Mouse (Mus musculus) heart, embryonic 12.5 days (tissue): ENCODE measurements around the gene 2010111I01Rik. TPM values are rescaled to one million over a fixed set of nuclear protein-coding genes. Genes with fewer than 3 reads are reported as not detected.
"Not testable (repeated sequence)": the region's sequence is repeated elsewhere in the genome, so short reads cannot be mapped to it uniquely, and the experiment has no call there.

Experiments used
- ATAC-seq: fragments of 200-750 bp; cut with Nextera tagmentation; 2 replicates; pipeline ENCODE4 v1.8.0; 2017; ENCODE audit warnings: moderate TSS enrichment, moderate library complexity; ENCODE audit not compliant: insufficient number of reproducible peaks, low FRiP score
- H3K27ac ChIP-seq: fragments of 300-500 bp; sonication (generic); 2 replicates; pipeline ENCODE4 v1.5.1; 2016; ENCODE audit warnings: mild to moderate bottlenecking, moderate library complexity; ENCODE audit not compliant: poor library complexity, severe bottlenecking
- H3K27me3 ChIP-seq: fragments of 300-500 bp; sonication (generic); replicated peaks from 2 replicates; pipeline ENCODE4 v1.6.1; 2016; ENCODE audit warnings: mild to moderate bottlenecking, moderate library complexity
- H3K36me3 ChIP-seq: fragments of 300-500 bp; sonication (generic); 2 replicates; pipeline ENCODE4 v1.6.1; 2016; ENCODE audit warnings: mild to moderate bottlenecking, moderate library complexity
- H3K4me1 ChIP-seq: fragments of 300-500 bp; sonication (generic); replicated peaks from 2 replicates; pipeline ENCODE4 v1.6.1; 2016; ENCODE audit warnings: mild to moderate bottlenecking
- H3K4me2 ChIP-seq: fragments of 300-500 bp; sonication (generic); 2 replicates; pipeline ENCODE4 v1.6.1; 2016; ENCODE audit warnings: mild to moderate bottlenecking, moderate library complexity
- H3K4me3 ChIP-seq: fragments of 300-500 bp; sonication (generic); 2 replicates; pipeline ENCODE4 v1.5.1; 2016; ENCODE audit warnings: mild to moderate bottlenecking
- H3K9ac ChIP-seq: fragments of 300-500 bp; sonication (generic); 2 replicates; pipeline ENCODE4 v1.6.1; 2016; ENCODE audit warnings: mild to moderate bottlenecking, moderate library complexity
- H3K9me3 ChIP-seq: fragments of 300-500 bp; sonication (generic); replicated peaks from 2 replicates; pipeline ENCODE4 v1.6.1; 2016; ENCODE audit warnings: mild to moderate bottlenecking, moderate library complexity
- WGBS: fragments of 180-500 bp; shearing (Covaris S2); methylation state at CpG from one replicate; pipeline ENCODE4 v1.1.7; 2016; 5-methylcytosine and 5-hydroxymethylcytosine counted together
- polyA plus RNA-seq: library from polyadenylated mRNA; unstranded; fragments of >200 nt; fragmentation: Nextera tagmentation; extraction: Ambion mirVana; gene quantifications from 2 replicates; pipeline ENCODE4 v1.2.1, GENCODE M21; 2016

Gene 2010111I01Rik
- polyA plus RNA-seq, 1 experiment from 2014 or later: 53.5 TPM

DNA sequence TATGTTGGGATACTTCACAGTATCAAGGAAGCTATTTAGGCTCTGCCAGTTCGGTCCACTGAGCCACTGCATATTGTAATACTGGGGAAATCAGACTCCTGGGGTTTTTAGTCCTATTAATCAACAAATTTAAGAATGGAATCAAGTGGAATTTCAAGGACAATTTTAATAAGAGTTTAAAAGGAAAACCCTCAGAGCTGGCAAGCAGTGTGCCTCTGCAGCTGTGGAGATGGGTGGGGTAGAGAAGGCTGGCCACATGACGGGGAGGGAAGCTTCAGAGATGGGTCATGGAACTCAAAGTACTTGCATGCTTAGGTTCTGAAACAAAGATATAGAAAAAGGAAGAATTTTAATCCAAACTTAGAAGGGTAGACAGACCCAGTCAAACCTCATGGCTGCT is 116.1 kb downstream of the 2010111I01Rik start:
- no peak for ATAC-seq
- WGBS: 91% methylated on average over 2 of the region's 2 CpGs
- H3K4me1 ChIP-seq: 0 out of 2 replicates have a peak, but pooled peaks cover 2% of the 10 kb centered on the region

DNA sequence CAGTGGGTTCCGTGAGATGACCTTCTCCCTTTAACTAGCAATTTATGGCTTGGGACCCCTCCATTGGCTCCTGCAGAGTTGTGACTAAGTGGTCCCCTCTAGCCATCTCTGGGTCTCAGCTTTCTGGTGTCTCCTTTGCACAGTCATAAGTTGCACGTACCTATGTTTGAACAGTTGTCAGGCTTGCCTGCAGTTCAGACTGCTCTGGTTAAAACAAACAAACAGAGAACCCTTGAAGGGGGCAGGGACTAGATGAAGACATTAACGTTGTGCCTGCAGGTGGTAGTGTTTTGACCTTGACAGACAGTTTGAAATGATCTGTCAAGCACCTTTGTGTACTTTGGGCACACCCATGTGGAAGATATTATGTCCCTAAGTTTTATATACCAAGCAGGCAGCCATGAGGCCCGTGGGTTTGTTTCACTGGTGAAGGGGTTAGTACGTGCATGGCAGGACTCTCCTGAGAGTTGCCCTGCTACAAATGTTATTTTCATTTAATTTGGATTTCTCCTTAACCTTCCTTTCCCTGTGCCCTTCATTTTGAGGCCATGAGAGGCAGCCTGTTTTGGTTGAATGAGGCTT is 118.0 kb downstream of the 2010111I01Rik start:
- WGBS: 71% methylated on average over 5 of the region's 5 CpGs
- Histone ChIP-seq H3K9ac (no peak overlapping the region), H3K4me1 (0 out of 2 replicates have a peak, but pooled peaks cover 2% of the 10 kb centered on the region), H3K9me3 (no peaks in the 10 kb centered on the region), H3K4me3 (no peak overlapping the region), H3K27ac (no peak overlapping the region), H3K36me3 (no peaks in the 10 kb centered on the region), H3K4me2 (no peak overlapping the region), H3K27me3 (no peaks in the 10 kb centered on the region)
- no peak for ATAC-seq

More for the DNA sequence above, 116.1 kb downstream of the 2010111I01Rik start:
- H3K27ac ChIP-seq: no peak overlapping the region
- no peak overlapping the region for H3K4me2 ChIP-seq
- no peaks in the 10 kb centered on the region for H3K27me3 ChIP-seq
- no peaks in the 10 kb centered on the region for H3K36me3 ChIP-seq
- H3K4me3 ChIP-seq: no peak overlapping the region
- no peak overlapping the region for H3K9ac ChIP-seq
- peaks cover 4% of the 10 kb centered on the region; the same call in 1 of the 2 replicates for H3K9me3 ChIP-seq

DNA sequence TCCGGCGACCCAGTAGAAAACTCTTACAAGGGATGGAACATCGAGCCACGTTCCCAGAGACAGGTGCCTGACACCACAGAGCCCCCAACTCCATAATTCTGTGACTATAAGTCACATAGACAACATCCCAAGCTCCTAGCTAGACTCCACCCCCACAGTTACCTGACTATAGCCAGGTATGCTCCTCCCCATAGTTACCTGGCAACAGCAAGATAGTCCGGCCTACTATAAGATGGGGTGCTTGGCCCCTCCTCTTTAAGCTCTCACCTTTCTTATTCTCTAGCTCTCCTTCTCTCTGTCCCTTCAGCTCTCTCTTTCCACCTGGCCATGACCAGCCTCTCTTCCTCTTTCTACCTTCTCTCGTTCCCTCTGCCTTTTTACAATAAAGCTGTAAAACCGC is 118.4 kb downstream of the 2010111I01Rik start:
- H3K4me2 ChIP-seq, H3K4me3 ChIP-seq, ATAC-seq, H3K27ac ChIP-seq, H3K4me1 ChIP-seq, H3K36me3 ChIP-seq, H3K27me3 ChIP-seq, H3K9me3 ChIP-seq, H3K9ac ChIP-seq: not testable (repeated sequence)
- WGBS: 81% methylated on average over 7 of the region's 7 CpGs

DNA sequence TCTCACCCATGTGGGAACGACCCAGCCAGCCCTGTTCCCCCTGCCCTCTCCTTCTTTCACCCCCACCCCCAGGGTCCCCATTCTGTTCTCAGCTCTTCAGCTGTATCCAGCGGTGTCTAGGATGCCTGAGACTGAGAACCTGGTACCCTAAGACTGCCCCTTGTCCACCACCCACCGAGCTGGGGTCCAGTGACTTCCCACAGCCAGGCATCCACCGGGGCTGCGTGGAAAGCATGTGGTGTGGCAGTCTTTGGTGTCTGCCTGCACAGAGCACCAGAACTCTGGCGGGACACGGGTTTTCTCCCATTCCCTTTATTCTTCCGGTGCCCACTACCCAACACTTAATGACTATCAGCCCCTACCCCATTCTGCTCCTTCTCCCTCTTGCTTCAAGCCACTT is 119.0 kb downstream of the 2010111I01Rik start:
- Histone ChIP-seq H3K4me1 (0 out of 2 replicates have a peak, but pooled peaks cover 2% of the 10 kb centered on the region), H3K27ac (no peak overlapping the region), H3K4me3 (no peak overlapping the region), H3K9ac (no peak overlapping the region), H3K27me3 (no peaks in the 10 kb centered on the region), H3K9me3 (no peaks in the 10 kb centered on the region), H3K4me2 (no peak overlapping the region), H3K36me3 (no peaks in the 10 kb centered on the region)
- WGBS: 73% methylated on average over 8 of the region's 8 CpGs
- ATAC-seq: no peak

DNA sequence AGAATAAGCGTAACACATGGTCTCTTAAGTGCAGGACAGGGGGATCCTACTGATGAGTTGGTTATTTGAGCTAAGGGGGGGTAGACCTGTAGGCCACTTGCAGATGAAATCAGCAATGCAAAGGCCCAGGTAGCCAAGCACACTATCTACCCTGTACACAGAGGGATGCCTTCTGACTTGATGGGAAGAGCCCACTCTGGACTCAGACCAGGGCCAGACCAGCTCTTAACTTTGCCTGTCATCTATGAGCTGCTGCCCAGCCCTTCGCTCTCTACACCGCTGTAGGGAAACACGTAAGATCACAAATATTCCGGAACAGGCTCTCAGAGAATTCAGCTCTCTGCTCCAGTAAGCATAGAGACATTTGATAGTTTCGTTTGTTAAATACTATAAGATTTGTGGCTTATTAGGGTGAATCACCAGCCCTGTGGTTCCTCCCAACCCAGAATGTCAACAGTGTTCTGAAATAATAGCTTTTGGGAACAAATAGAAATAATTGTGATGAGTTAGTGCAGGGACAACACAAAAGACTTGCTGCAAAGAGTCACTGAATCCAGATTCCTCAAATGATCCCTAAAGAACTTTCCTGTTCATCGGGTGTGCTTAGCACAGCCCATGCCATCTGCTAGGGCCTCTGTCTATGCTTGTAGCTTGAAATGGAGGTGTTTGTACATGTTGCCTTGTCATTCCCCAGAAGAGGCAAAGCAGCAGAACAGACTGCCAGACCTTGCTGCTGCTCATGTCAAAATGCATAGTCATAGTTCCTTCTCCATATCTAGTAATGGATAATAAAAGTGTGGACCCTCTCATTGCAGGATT is 123.4 kb downstream of the 2010111I01Rik start:
- no peak overlapping the region for H3K9ac ChIP-seq
- WGBS: 88% methylated on average over 7 of the region's 7 CpGs
- no peak overlapping the region for H3K27ac ChIP-seq
- no peak overlapping the region for H3K4me3 ChIP-seq
- H3K4me2 ChIP-seq: no peak overlapping the region
- ATAC-seq: no peak
- H3K4me1 ChIP-seq: no peaks in the 10 kb centered on the region
- no peaks in the 10 kb centered on the region for H3K9me3 ChIP-seq
- H3K36me3 ChIP-seq: no peaks in the 10 kb centered on the region
- H3K27me3 ChIP-seq: no peaks in the 10 kb centered on the region

DNA sequence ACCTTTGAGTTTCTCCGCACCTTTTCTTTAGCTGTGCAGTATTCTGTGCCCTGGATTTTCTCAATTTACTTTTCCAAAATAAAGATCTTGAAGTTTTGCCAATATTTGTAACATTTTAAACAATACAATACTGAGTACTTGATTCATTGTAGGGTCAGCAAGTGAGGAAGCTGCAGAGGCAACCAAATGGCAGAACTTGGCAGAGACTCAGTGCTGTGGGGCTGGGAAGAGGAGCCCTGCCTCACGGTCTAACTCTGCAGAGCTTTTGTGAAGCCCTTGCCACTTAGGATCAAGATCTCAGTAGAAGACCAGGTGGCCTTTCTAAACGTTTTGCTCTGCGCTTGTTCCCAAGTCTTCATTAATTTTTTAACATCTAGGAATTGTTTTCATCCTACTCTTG is 124.8 kb downstream of the 2010111I01Rik start:
- H3K27ac ChIP-seq: no peak overlapping the region
- H3K36me3 ChIP-seq: no peaks in the 10 kb centered on the region
- peaks cover 6% of the 10 kb centered on the region for H3K4me1 ChIP-seq
- H3K27me3 ChIP-seq: no peaks in the 10 kb centered on the region
- H3K9me3 ChIP-seq: no peaks in the 10 kb centered on the region
- no peak overlapping the region for H3K4me3 ChIP-seq
- no peak overlapping the region for H3K4me2 ChIP-seq
- no peak for ATAC-seq
- WGBS: 70% methylated on average over 4 of the region's 4 CpGs
- no peak overlapping the region for H3K9ac ChIP-seq

DNA sequence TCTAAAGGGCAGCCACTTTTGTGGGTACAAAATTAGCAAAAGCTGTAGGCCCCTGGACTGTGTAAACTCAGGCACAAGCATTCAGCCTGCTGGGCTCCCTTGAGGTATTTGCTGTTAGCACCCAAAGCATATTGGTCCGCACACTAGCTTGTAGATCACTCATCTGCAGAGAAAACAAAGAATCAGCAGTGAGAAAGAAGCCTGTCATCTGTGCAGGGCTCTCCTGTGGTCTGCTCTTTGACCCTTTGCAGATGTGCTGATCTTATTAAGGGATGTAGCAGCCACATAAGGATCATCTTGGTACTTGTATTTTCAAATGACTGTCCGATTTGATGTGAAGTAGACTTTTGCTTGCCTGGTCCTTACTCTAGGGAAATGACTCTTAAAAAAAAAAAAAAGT is 126.6 kb downstream of the 2010111I01Rik start:
- ATAC-seq: no peak
- H3K36me3 ChIP-seq: no peaks in the 10 kb centered on the region
- 81% methylated on average over 2 of the region's 2 CpGs for WGBS
- H3K27ac ChIP-seq: no peak overlapping the region
- no peak overlapping the region for H3K9ac ChIP-seq
- H3K4me3 ChIP-seq: no peak overlapping the region
- no peak overlapping the region for H3K4me2 ChIP-seq
- H3K4me1 ChIP-seq: peaks cover 20% of the 10 kb centered on the region
- no peaks in the 10 kb centered on the region for H3K9me3 ChIP-seq
- no peaks in the 10 kb centered on the region for H3K27me3 ChIP-seq

DNA sequence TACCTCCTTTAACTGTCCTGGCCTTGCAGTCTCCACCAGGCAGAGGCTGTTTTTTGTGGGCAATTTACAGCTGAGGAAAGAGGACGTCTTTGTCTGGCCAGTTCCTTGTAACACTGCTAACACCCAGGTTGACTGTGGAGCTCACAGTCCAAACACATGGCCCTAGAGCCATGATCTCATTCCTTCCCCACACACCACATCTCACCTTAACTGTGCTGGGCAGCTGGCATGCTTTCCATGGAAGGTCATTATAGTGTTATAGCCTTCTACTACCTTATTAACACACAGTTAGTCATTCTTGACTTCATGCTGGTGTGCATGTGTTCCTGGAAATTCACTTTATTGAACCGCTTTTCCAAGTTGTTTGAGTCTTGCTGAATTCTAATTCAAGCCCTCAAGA is 127.6 kb downstream of the 2010111I01Rik start:
- Histone ChIP-seq H3K9me3 (no peaks in the 10 kb centered on the region), H3K27me3 (no peaks in the 10 kb centered on the region), H3K9ac (no peak overlapping the region), H3K36me3 (no peaks in the 10 kb centered on the region), H3K27ac (no peak overlapping the region), H3K4me1 (peaks cover 29% of the 10 kb centered on the region), H3K4me2 (no peak overlapping the region), H3K4me3 (no peak overlapping the region)
- 69% methylated on average over 2 of the region's 2 CpGs for WGBS
- ATAC-seq: no peak

DNA sequence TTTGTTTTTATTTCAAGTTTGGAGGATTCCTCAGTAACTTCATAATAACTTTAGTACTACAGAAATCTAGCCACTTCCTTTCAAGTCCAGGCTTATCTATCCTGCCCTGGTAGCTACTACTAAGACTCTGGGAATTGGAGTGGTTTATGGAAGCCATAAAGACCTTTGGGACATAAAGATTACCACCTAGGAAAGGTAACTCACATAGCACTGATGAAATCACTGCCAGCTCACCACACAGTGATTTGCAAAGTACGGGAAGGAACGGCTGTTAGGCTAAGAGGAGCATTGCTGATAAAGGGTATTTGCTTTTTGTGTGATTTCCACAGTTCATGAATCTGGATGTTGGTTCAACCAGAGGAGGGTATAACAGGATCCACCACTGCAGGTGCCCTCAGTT is 128.2 kb downstream of the 2010111I01Rik start:
- Histone ChIP-seq H3K4me1 (peaks cover 30% of the 10 kb centered on the region), H3K27ac (no peak overlapping the region)
- 55% methylated on average over 2 of the region's 2 CpGs for WGBS

DNA sequence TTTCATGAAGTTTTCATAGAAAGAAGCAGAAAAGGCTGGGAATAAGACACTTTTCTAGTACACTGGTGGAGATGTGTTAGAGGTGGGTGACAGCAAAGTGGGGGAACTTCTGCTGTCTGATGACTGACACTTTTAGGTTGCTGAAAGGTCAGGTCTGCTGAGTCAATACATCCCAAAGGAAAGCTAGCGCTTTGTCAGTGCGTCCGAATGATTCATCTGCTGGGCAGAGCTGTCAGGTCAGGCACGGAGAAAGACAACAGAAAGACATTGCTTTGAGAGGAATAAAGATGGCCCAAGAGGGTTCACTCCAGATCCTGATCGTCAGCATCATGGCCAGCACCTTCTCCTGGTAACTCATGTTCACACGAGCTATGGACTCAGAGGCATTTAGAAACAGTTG is 128.9 kb downstream of the 2010111I01Rik start:
- H3K4me2 ChIP-seq: no peak overlapping the region
- 87% methylated on average over 6 of the region's 6 CpGs for WGBS
- H3K36me3 ChIP-seq: no peaks in the 10 kb centered on the region
- no peaks in the 10 kb centered on the region for H3K27me3 ChIP-seq
- H3K4me3 ChIP-seq: no peak overlapping the region
- no peak overlapping the region for H3K27ac ChIP-seq
- peaks cover 30% of the 10 kb centered on the region for H3K4me1 ChIP-seq
- ATAC-seq: no peak
- H3K9ac ChIP-seq: no peak overlapping the region
- no peaks in the 10 kb centered on the region for H3K9me3 ChIP-seq

More for the DNA sequence above, 128.2 kb downstream of the 2010111I01Rik start:
- no peaks in the 10 kb centered on the region for H3K36me3 ChIP-seq
- H3K9ac ChIP-seq: no peak overlapping the region
- ATAC-seq: no peak
- no peak overlapping the region for H3K4me2 ChIP-seq
- no peaks in the 10 kb centered on the region for H3K9me3 ChIP-seq
- H3K27me3 ChIP-seq: no peaks in the 10 kb centered on the region
- no peak overlapping the region for H3K4me3 ChIP-seq

DNA sequence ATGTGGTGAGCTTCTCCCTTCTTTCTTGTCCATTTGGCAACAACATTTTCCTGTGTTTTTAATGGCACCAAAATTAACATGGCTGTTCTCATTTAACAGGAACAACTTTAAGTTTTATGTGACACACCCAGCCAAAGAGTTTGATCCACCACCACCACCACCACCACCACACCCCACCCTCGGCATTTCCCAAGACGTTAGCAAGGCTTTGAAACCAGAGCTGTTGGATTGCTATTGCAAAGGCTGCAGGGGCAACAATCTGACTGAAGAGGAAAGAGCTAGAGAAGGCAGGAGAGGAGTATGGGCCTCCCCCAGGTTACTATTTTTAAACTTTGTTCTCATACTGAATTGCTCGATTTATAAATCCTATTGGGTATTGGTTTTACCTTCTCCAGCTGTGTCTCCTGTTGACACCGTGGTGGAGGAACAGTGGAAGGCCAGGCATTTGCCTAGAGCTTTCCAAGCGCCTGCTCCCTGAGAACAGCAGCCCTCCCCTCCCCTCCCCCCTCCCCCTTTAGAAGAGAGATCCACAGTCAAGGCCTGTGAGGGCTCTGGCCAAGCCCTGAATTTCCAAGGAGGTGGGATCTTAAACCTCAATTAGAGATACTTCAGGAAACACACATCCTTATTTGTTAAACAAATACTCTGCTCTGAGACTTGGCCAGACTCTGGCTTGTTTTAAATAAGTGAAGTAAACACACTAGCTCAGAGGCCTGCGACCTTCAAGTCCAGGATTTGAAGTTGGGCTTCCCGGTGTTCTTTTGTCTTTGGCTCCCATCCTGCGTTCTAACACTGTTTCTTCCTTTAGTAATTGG is 129.8 kb downstream of the 2010111I01Rik start:
- H3K4me2 ChIP-seq: no peak overlapping the region
- peaks cover 30% of the 10 kb centered on the region for H3K4me1 ChIP-seq
- no peak overlapping the region for H3K27ac ChIP-seq
- no peaks in the 10 kb centered on the region for H3K9me3 ChIP-seq
- ATAC-seq: no peak
- 27% methylated on average over 8 of the region's 8 CpGs for WGBS
- H3K9ac ChIP-seq: no peak overlapping the region
- no peaks in the 10 kb centered on the region for H3K36me3 ChIP-seq
- H3K27me3 ChIP-seq: no peaks in the 10 kb centered on the region
- H3K4me3 ChIP-seq: no peak overlapping the region
